Mouse (Mus musculus) MEL (cell line): ENCODE measurements around the gene Gm20696. TPM values are rescaled to one million over a fixed set of nuclear protein-coding genes. Genes with fewer than 3 reads are reported as not detected.

Experiments
- DNase-seq: peaks from one replicate; pipeline ENCODE4 v3.0.0; 2011; ENCODE audit warnings: low read depth, low spot score
- H3K27ac ChIP-seq: 2 replicates; pipeline ENCODE4 v1.5.1; 2012; ENCODE audit warnings: low read depth, mild to moderate bottlenecking, control low read depth, low read length, moderate library complexity; ENCODE audit not compliant: control insufficient read depth
- H3K27me3 ChIP-seq, 2 experiments: fragments of 150-350 bp in 1 of 2; sonication (generic) in 1 of 2; 2 replicates each; pipeline ENCODE4 v1.6.1; 2012; ENCODE audit warnings: low read length in 2 of 2, mild to moderate bottlenecking in 2 of 2, improper control_type of control experiment in 1 of 2, moderate library complexity in 1 of 2; ENCODE audit not compliant: insufficient read depth in 2 of 2, control insufficient read depth in 1 of 2
- H3K36me3 ChIP-seq, 2 experiments: 2 replicates each; pipeline ENCODE4 v1.6.1; 2012 to 2014; ENCODE audit warnings: low read length in 2 of 2, improper control_type of control experiment in 1 of 2, inconsistent platforms in 1 of 2, mild to moderate bottlenecking in 1 of 2; ENCODE audit not compliant: insufficient read depth in 2 of 2, control insufficient read depth in 1 of 2
- H3K4me1 ChIP-seq, 2 experiments: fragments of 150-350 bp in 1 of 2; sonication (generic) in 1 of 2; 2 replicates each; pipeline ENCODE4 v1.6.1; 2012; ENCODE audit warnings: low read length in 2 of 2, improper control_type of control experiment in 1 of 2, mild to moderate bottlenecking in 1 of 2; ENCODE audit not compliant: insufficient read depth in 2 of 2, control insufficient read depth in 1 of 2
- H3K4me3 ChIP-seq, 2 experiments: fragments of 150-350 bp in 1 of 2; sonication (generic) in 1 of 2; 2 replicates each; pipeline ENCODE4 v1.5.1; 2012; ENCODE audit warnings: low read depth in 2 of 2, low read length in 2 of 2, mild to moderate bottlenecking in 2 of 2, moderate library complexity in 2 of 2, control low read depth in 1 of 2, improper control_type of control experiment in 1 of 2; ENCODE audit not compliant: control insufficient read depth in 1 of 2, insufficient read depth in 1 of 2
- H3K79me2 ChIP-seq: 2 replicates; pipeline ENCODE4 v1.6.1; 2012; ENCODE audit warnings: mild to moderate bottlenecking, low read length, moderate library complexity; ENCODE audit not compliant: control insufficient read depth, poor library complexity, insufficient read depth
- H3K9ac ChIP-seq: 2 replicates; pipeline ENCODE4 v1.6.1; 2012; ENCODE audit warnings: low read depth, mild to moderate bottlenecking, control low read depth, low read length, moderate library complexity; ENCODE audit not compliant: control insufficient read depth, poor library complexity, severe bottlenecking
- H3K9me3 ChIP-seq: fragments of 150-350 bp; sonication (generic); replicated peaks from 2 replicates; pipeline ENCODE4 v1.6.1; 2012; ENCODE audit warnings: mild to moderate bottlenecking, low read length, improper control_type of control experiment, moderate library complexity; ENCODE audit not compliant: insufficient read depth
- BHLHE40 ChIP-seq: IDR thresholded peaks from 2 replicates; pipeline ENCODE4 v1.6.1; 2012; ENCODE audit warnings: low read depth, mild to moderate bottlenecking, inconsistent platforms, low read length, improper control_type of control experiment, borderline replicate concordance
- CHD1 ChIP-seq: IDR thresholded peaks from 2 replicates; pipeline ENCODE4 v1.6.1; 2012; ENCODE audit warnings: low read depth, mild to moderate bottlenecking, inconsistent platforms, low read length, improper control_type of control experiment
- CTCF ChIP-seq, 3 experiments: IDR thresholded peaks in 2 of 3; conservative IDR thresholded peaks in 1 of 3; 2 replicates each; pipeline ENCODE4 v1.5.1; 2011 to 2012; ENCODE audit warnings: low read length in 3 of 3, low read depth in 2 of 3, mild to moderate bottlenecking in 2 of 3, improper control_type of control experiment in 1 of 3, inconsistent platforms in 1 of 3, mixed read lengths in 1 of 3, moderate library complexity in 1 of 3; ENCODE audit not compliant: control insufficient read depth in 1 of 3, insufficient read depth in 1 of 3, poor library complexity in 1 of 3, severe bottlenecking in 1 of 3
- E2F4 ChIP-seq: IDR thresholded peaks from 2 replicates; pipeline ENCODE4 v1.6.1; 2011; ENCODE audit warnings: low read depth, low read length, improper control_type of control experiment, borderline replicate concordance
- GATA1 ChIP-seq: IDR thresholded peaks from 2 replicates; pipeline ENCODE4 v1.6.1; 2011; ENCODE audit warnings: low read depth, low read length, improper control_type of control experiment
- HCFC1 ChIP-seq: IDR thresholded peaks from 2 replicates; pipeline ENCODE4 v1.6.1; 2012; ENCODE audit warnings: low read depth, mild to moderate bottlenecking, inconsistent platforms, low read length, improper control_type of control experiment, moderate library complexity
- JUND ChIP-seq: IDR thresholded peaks from 2 replicates; pipeline ENCODE4 v1.6.1; 2011; ENCODE audit warnings: low read depth, mild to moderate bottlenecking, improper control_type of control experiment, low read length
- MXI1 ChIP-seq: IDR thresholded peaks from 2 replicates; pipeline ENCODE4 v1.6.1; 2011; ENCODE audit warnings: mild to moderate bottlenecking, low read depth, low read length, improper control_type of control experiment
- POLR2A ChIP-seq, 2 experiments: IDR thresholded peaks; 2 replicates each; pipeline ENCODE4 v1.6.1; 2011 to 2012; ENCODE audit warnings: low read length in 2 of 2, mild to moderate bottlenecking in 2 of 2, control low read depth in 1 of 2, improper control_type of control experiment in 1 of 2, low read depth in 1 of 2, moderate library complexity in 1 of 2; ENCODE audit not compliant: control insufficient read depth in 1 of 2, insufficient read depth in 1 of 2, poor library complexity in 1 of 2
- RAD21 ChIP-seq: IDR thresholded peaks from 2 replicates; pipeline ENCODE4 v1.6.1; 2011; ENCODE audit warnings: mild to moderate bottlenecking, low read depth, low read length, improper control_type of control experiment
- SIN3A ChIP-seq: IDR thresholded peaks from 2 replicates; pipeline ENCODE4 v1.6.1; 2012; ENCODE audit warnings: low read length, improper control_type of control experiment, inconsistent platforms
- SMC3 ChIP-seq: IDR thresholded peaks from 2 replicates; pipeline ENCODE4 v1.6.1; 2011; ENCODE audit warnings: low read depth, low read length, improper control_type of control experiment
- TAL1 ChIP-seq: IDR thresholded peaks from 2 replicates; pipeline ENCODE4 v1.6.1; 2012; ENCODE audit warnings: mild to moderate bottlenecking, inconsistent platforms, low read length, moderate library complexity, mixed read lengths
- USF2 ChIP-seq, 2 experiments: IDR thresholded peaks; 2 replicates each; pipeline ENCODE4 v1.6.1; 2011 to 2012; ENCODE audit warnings: improper control_type of control experiment in 2 of 2, low read length in 2 of 2, borderline replicate concordance in 1 of 2, inconsistent platforms in 1 of 2, low read depth in 1 of 2, mild to moderate bottlenecking in 1 of 2; ENCODE audit not compliant: insufficient read depth in 1 of 2
- ZC3H11A ChIP-seq: IDR thresholded peaks from 2 replicates; pipeline ENCODE4 v1.6.1; 2012; ENCODE audit warnings: low read depth, mild to moderate bottlenecking, inconsistent platforms, low read length, improper control_type of control experiment
- ZKSCAN1 ChIP-seq: IDR thresholded peaks from 2 replicates; pipeline ENCODE4 v1.6.1; 2012; ENCODE audit warnings: low read depth, mild to moderate bottlenecking, inconsistent platforms, low read length, improper control_type of control experiment, moderate library complexity
- ZNF384 ChIP-seq: IDR thresholded peaks from 2 replicates; pipeline ENCODE4 v1.6.1; 2012; ENCODE audit warnings: low read depth, mild to moderate bottlenecking, inconsistent platforms, low read length, improper control_type of control experiment
- polyA plus RNA-seq, 2 experiments: library from polyadenylated mRNA; stranded (reverse) in 1 of 2; unstranded in 1 of 2; fragments of >175 nt in 1 of 2; fragments of >200 nt in 1 of 2; gene quantifications; 2 replicates each; pipeline versions ENCODE4 v1.2.1 to v1.2.4; 2012; ENCODE audit warnings: low replicate concordance in 2 of 2, low read depth in 1 of 2; ENCODE audit not compliant: insufficient read length in 2 of 2, insufficient read depth in 1 of 2, missing spikeins in 1 of 2
- total RNA-seq: library from RNA; depleted of rRNA; stranded (reverse); fragments of 300-350 nt; gene quantifications from 2 replicates; pipeline ENCODE4 v1.2.3, GENCODE M21; 2012; rRNA removed

Gene Gm20696
- 0.39 and 0.49 TPM in 2 replicates for total RNA-seq
- under 1 TPM in 1 of 2 experiments, not detected in 1; 0.07 TPM for polyA plus RNA-seq

DNA sequence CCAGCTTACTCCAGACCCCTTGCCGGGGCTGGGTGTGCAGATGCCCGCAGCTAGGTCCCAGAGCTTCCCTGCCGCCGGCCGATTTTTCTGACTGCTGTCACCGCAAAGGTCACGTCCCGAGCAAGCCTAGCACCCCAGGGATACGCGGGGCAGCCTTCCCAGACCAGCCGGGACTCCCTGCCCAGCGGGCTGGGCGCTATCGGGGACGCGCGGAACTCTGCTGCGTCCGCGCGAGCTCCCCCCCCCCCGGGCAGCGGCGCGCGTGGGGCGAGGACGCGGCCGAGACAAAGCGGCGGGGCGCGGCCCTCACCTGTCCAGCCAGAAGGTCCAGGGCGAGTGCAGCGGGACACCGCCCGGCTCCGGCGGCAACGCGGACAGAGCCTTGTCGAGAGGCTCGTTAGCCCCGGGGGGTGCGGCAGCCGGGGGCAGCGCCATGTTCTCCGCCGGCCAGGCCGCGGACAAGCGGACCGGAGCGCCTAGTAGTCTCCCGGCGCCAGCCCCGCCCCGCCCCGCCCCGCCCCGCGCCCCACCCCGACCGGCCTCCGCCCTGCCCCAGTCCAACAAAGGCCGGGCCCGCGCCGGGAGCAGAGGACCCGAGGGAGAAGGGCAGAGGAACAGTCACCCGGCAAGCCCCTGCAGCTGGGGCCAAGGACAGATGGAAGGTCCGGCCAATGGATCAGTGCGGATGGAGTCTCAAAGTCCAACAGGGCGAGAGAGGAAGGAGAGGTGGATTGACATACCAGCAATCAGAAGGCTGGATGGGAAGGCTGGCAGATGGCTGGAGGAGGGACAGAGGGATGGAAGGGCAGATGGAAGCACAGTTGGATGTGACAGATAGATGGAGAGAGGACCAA lies at the start of gene Gm20696, which contains the start of gene Eif4e3:
TSS of gene Gm20696 (minus strand) at position 480 of the 854 bp plus-strand sequence.
TSS of gene Eif4e3 (minus strand) at position 454 of the 854 bp plus-strand sequence.
- TF ChIP-seq MXI1 (no peak), TAL1 (no peak), HCFC1 (no peak), ZC3H11A (no peak), GATA1 (no peak)
- Histone ChIP-seq H3K79me2 (no peaks in the 10 kb centered on the region), H3K27me3 (no peaks in the 10 kb centered on the region), H3K9me3 (no peaks in the 10 kb centered on the region), H3K4me1 (no peaks in the 10 kb centered on the region), H3K27ac (no peak within 1 kb of the TSS), H3K36me3 (no peaks in the 10 kb centered on the region), H3K4me3 (no peak within 1 kb of the TSS), H3K9ac (no peak within 1 kb of the TSS)
- no peak for DNase-seq

DNA sequence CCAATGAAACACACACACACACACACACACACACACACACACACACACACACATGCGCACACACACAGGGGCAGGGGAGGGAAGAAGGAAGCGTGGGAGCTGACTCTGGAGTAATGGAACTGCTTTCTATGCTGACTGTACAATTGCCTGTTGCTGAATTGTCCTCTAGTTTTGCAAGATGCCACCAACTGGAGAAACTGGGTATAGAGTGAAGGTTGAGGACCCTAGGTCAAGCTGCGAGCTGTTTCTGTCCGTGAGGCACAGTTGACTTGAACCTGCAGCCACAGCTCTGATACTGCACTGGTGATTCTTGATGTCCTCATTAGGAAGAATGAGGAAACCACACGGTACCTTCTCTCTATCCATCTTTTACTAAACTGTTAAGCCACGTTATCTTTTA lies 49.3 kb upstream of the Gm20696 start:
- Histone ChIP-seq H3K4me3 (no peak overlapping the region), H3K27ac (no peak overlapping the region), H3K9ac (no peak overlapping the region), H3K79me2 (no peaks in the 10 kb centered on the region), H3K27me3 (no peaks in the 10 kb centered on the region), H3K9me3 (no peaks in the 10 kb centered on the region), H3K4me1 (no peaks in the 10 kb centered on the region), H3K36me3 (no peaks in the 10 kb centered on the region)
- no peak for DNase-seq
- TF ChIP-seq SIN3A (no peak), JUND (no peak), ZKSCAN1 (no peak), GATA1 (no peak), CTCF (IDR thresholded peaks at IDR 0.05 in 2 of 3, conservative IDR thresholded peaks at IDR 0.05 in 1 of 3; ENCODE audit: control insufficient read depth in 1 of 3, insufficient read depth in 1 of 3, low read depth in 2 of 3, low read length in 3 of 3, poor library complexity in 1 of 3, severe bottlenecking in 1 of 3) (no peak), CHD1 (no peak), USF2 (IDR thresholded peaks at IDR 0.05; ENCODE audit: borderline replicate concordance in 1 of 2, insufficient read depth in 1 of 2, low read depth in 1 of 2, low read length in 2 of 2) (no peak), ZNF384 (no peak), ZC3H11A (no peak), SMC3 (no peak), POLR2A (IDR thresholded peaks at IDR 0.05; ENCODE audit: control insufficient read depth in 1 of 2, insufficient read depth in 1 of 2, low read depth in 1 of 2, low read length in 2 of 2, poor library complexity in 1 of 2) (no peak), TAL1 (no peak), E2F4 (no peak), BHLHE40 (no peak), RAD21 (no peak)
